Mouse (Mus musculus): ENCODE measurements around the gene Ly6g5c. TPM values are rescaled to one million over a fixed set of nuclear protein-coding genes. Genes with fewer than 3 reads are reported as not detected.
"Not testable (repeated sequence)": the region's sequence is repeated elsewhere in the genome, so short reads cannot be mapped to it uniquely, and the experiment has no call there.

Ly6g5c gene
- polyA plus RNA-seq, 1 experiment from 2014 or later, result not detected

- ATAC-seq (ENCODE audit: low FRiP score), result peak; percentile 43
Observed at GRCm38 (mm10) chr17:35121871-35122303, 13.8 kb downstream of the Ly6g5c start, which contains the start of gene Csnk2b. Csnk2b (minus strand) TSS chr17:35122053.

GRCm38 (mm10) chr17:35123287-35123686 is 15.2 kb downstream of the Ly6g5c start:
- peaks cover 57% of the 10 kb centered on the region for H3K4me1 ChIP-seq
- not testable (repeated sequence) for H3K27me3 ChIP-seq (replicated peaks); H3K27ac ChIP-seq (replicated peaks); ATAC-seq (ENCODE audit: low FRiP score); H3K4me3 ChIP-seq (replicated peaks); H3K9ac ChIP-seq (replicated peaks); H3K4me2 ChIP-seq; H3K9me3 ChIP-seq (replicated peaks)
- H3K36me3 ChIP-seq, result peaks cover 26% of the 10 kb centered on the region
- 92% methylated on average over 9 of the region's 9 CpGs for WGBS

More at GRCm38 (mm10) chr17:35121871-35122303, 13.8 kb downstream of the Ly6g5c start, which contains the start of gene Csnk2b:
- H3K9ac ChIP-seq (replicated peaks), result peak within 1 kb of the TSS; percentile 95
- peak within 1 kb of the TSS; percentile 97 for H3K4me2 ChIP-seq
- H3K9me3 ChIP-seq (replicated peaks), result no peaks in the 10 kb centered on the region
- H3K4me1 ChIP-seq, result peaks cover 46% of the 10 kb centered on the region
- H3K4me3 ChIP-seq (replicated peaks), result peak within 1 kb of the TSS; percentile 95
- peak within 1 kb of the TSS; percentile 93 for H3K27ac ChIP-seq (replicated peaks)
- 1% methylated on average over 19 of the region's 19 CpGs for WGBS
- peaks cover 36% of the 10 kb centered on the region for H3K36me3 ChIP-seq
- H3K27me3 ChIP-seq (replicated peaks), result no peaks in the 10 kb centered on the region

- peaks cover 66% of the 10 kb centered on the region for H3K4me1 ChIP-seq
- ATAC-seq (ENCODE audit: low FRiP score); H3K4me2 ChIP-seq; H3K9ac ChIP-seq (replicated peaks); H3K27ac ChIP-seq (replicated peaks); H3K27me3 ChIP-seq (replicated peaks); H3K4me3 ChIP-seq (replicated peaks); H3K9me3 ChIP-seq (replicated peaks): not testable (repeated sequence)
- WGBS, result 93% methylated on average over 12 of the region's 12 CpGs
- H3K36me3 ChIP-seq, result peaks cover 17% of the 10 kb centered on the region
Observed at GRCm38 (mm10) chr17:35124261-35124896, 16.3 kb downstream of the Ly6g5c start.

GRCm38 (mm10) chr17:35125081-35125480 is 17.0 kb downstream of the Ly6g5c start:
- Histone ChIP-seq H3K27ac (replicated peaks) (no peak overlapping the region), H3K4me1 (peaks cover 59% of the 10 kb centered on the region), H3K27me3 (replicated peaks) (no peaks in the 10 kb centered on the region), H3K4me2 (peak overlapping the region; percentile 78; the same call in 1 of the 2 replicates), H3K36me3 (peaks cover 12% of the 10 kb centered on the region), H3K9ac (replicated peaks) (peak overlapping the region; percentile 85; the same call in 1 of the 2 replicates), H3K4me3 (replicated peaks) (no peak overlapping the region), H3K9me3 (replicated peaks) (no peaks in the 10 kb centered on the region)
- 100% methylated on average over 1 of the region's 1 CpGs for WGBS
- ATAC-seq (ENCODE audit: low FRiP score), result no peak

GRCm38 (mm10) chr17:35125578-35125977 is 17.5 kb downstream of the Ly6g5c start:
- Histone ChIP-seq H3K27me3 (replicated peaks) (no peaks in the 10 kb centered on the region), H3K4me3 (replicated peaks) (peak overlapping the region; percentile 68), H3K4me2 (peak overlapping the region; percentile 78), H3K9ac (replicated peaks) (peak overlapping the region; percentile 85), H3K9me3 (replicated peaks) (no peaks in the 10 kb centered on the region), H3K36me3 (peaks cover 14% of the 10 kb centered on the region), H3K4me1 (peaks cover 54% of the 10 kb centered on the region), H3K27ac (replicated peaks) (peak overlapping the region; percentile 84)
- no peak for ATAC-seq (ENCODE audit: low FRiP score)
- WGBS, result 36% methylated on average over 6 of the region's 6 CpGs

- under 1% methylated on average over 36 of the region's 36 CpGs for WGBS
- H3K4me2 ChIP-seq, result peak within 1 kb of the TSS; percentile 78
- H3K4me1 ChIP-seq, result peaks cover 53% of the 10 kb centered on the region
- peaks cover 14% of the 10 kb centered on the region for H3K36me3 ChIP-seq
- peak within 1 kb of the TSS; percentile 85 for H3K9ac ChIP-seq (replicated peaks)
- H3K4me3 ChIP-seq (replicated peaks), result peak within 1 kb of the TSS; percentile 68
- peak within 1 kb of the TSS; percentile 84 for H3K27ac ChIP-seq (replicated peaks)
- ATAC-seq (ENCODE audit: low FRiP score), result peak; percentile 37; the same call in 1 of the 2 replicates
- H3K27me3 ChIP-seq (replicated peaks), result no peaks in the 10 kb centered on the region
- H3K9me3 ChIP-seq (replicated peaks), result no peaks in the 10 kb centered on the region
Observed at GRCm38 (mm10) chr17:35126206-35126611, 18.1 kb downstream of the Ly6g5c start, which contains the start of gene D17H6S53E. D17H6S53E (plus strand) TSS chr17:35126373.

- peaks cover 53% of the 10 kb centered on the region for H3K4me1 ChIP-seq
- no peak overlapping the region for H3K27ac ChIP-seq (replicated peaks)
- no peaks in the 10 kb centered on the region for H3K9me3 ChIP-seq (replicated peaks)
- no peak for ATAC-seq (ENCODE audit: low FRiP score)
- H3K36me3 ChIP-seq, result peaks cover 14% of the 10 kb centered on the region
- H3K4me2 ChIP-seq, result peak overlapping the region; percentile 78
- H3K9ac ChIP-seq (replicated peaks), result no peak overlapping the region; the same call in none of the 2 replicates
- WGBS, result 76% methylated on average over 13 of the region's 13 CpGs
- H3K4me3 ChIP-seq (replicated peaks), result peak overlapping the region; percentile 68
- H3K27me3 ChIP-seq (replicated peaks), result no peaks in the 10 kb centered on the region
Observed at GRCm38 (mm10) chr17:35127017-35127416, 18.9 kb downstream of the Ly6g5c start.

GRCm38 (mm10) chr17:35128996-35129395 is 20.9 kb downstream of the Ly6g5c start:
- H3K36me3 ChIP-seq, result peaks cover 8% of the 10 kb centered on the region
- H3K4me1 ChIP-seq, result peaks cover 44% of the 10 kb centered on the region
- H3K4me2 ChIP-seq, result no peak overlapping the region
- ATAC-seq (ENCODE audit: low FRiP score), result no peak
- no peak overlapping the region for H3K27ac ChIP-seq (replicated peaks)
- H3K4me3 ChIP-seq (replicated peaks), result no peak overlapping the region
- H3K27me3 ChIP-seq (replicated peaks), result no peaks in the 10 kb centered on the region
- WGBS, result 76% methylated on average over 11 of the region's 11 CpGs
- H3K9ac ChIP-seq (replicated peaks), result no peak overlapping the region
- H3K9me3 ChIP-seq (replicated peaks), result no peaks in the 10 kb centered on the region

- no peak overlapping the region for H3K4me3 ChIP-seq (replicated peaks)
- peaks cover 2% of the 10 kb centered on the region; the same call in 1 of the 2 replicates for H3K36me3 ChIP-seq
- H3K9me3 ChIP-seq (replicated peaks), result no peaks in the 10 kb centered on the region
- H3K4me2 ChIP-seq, result no peak overlapping the region
- H3K27ac ChIP-seq (replicated peaks), result no peak overlapping the region
- H3K9ac ChIP-seq (replicated peaks), result no peak overlapping the region
- WGBS, result 90% methylated on average over 8 of the region's 8 CpGs
- peaks cover 36% of the 10 kb centered on the region for H3K4me1 ChIP-seq
- H3K27me3 ChIP-seq (replicated peaks), result no peaks in the 10 kb centered on the region
- ATAC-seq (ENCODE audit: low FRiP score), result no peak
Observed at GRCm38 (mm10) chr17:35131038-35131437, 23.0 kb downstream of the Ly6g5c start.

- H3K4me3 ChIP-seq (replicated peaks), result no peak within 1 kb of the TSS
- 85% methylated on average over 15 of the region's 15 CpGs for WGBS
- no peak within 1 kb of the TSS for H3K4me2 ChIP-seq
- no peaks in the 10 kb centered on the region for H3K9me3 ChIP-seq (replicated peaks)
- H3K27ac ChIP-seq (replicated peaks), result no peak within 1 kb of the TSS
- peaks cover 2% of the 10 kb centered on the region; the same call in 1 of the 2 replicates for H3K36me3 ChIP-seq
- H3K27me3 ChIP-seq (replicated peaks), result no peaks in the 10 kb centered on the region
- H3K4me1 ChIP-seq, result peaks cover 36% of the 10 kb centered on the region
- ATAC-seq (ENCODE audit: low FRiP score), result no peak
- H3K9ac ChIP-seq (replicated peaks), result no peak within 1 kb of the TSS
Observed at GRCm38 (mm10) chr17:35131500-35132173, 23.6 kb downstream of the Ly6g5c start, which contains the start of gene Apom. Apom (minus strand) TSS chr17:35132050.

GRCm38 (mm10) chr17:35132174-35132560 is 24.1 kb downstream of the Ly6g5c start:
- Histone ChIP-seq H3K9ac (replicated peaks) (no peak overlapping the region), H3K4me3 (replicated peaks) (no peak overlapping the region), H3K9me3 (replicated peaks) (no peaks in the 10 kb centered on the region), H3K27ac (replicated peaks) (no peak overlapping the region), H3K36me3 (peaks cover 2% of the 10 kb centered on the region; the same call in 1 of the 2 replicates), H3K4me2 (no peak overlapping the region), H3K4me1 (peaks cover 36% of the 10 kb centered on the region), H3K27me3 (replicated peaks) (no peaks in the 10 kb centered on the region)
- ATAC-seq (ENCODE audit: low FRiP score), result no peak
- 85% methylated on average over 3 of the region's 3 CpGs for WGBS

Data from neural tube, embryonic 15.5 days (tissue).